Mouse (Mus musculus) embryonic stem cell, embryonic (primary cell): ENCODE results near the gene Arhgap28.

Experiments used
- CTCF ChIA-PET, 4 experiments: fragments of 300-600 bp in 2 of 4; fragments of 350-600 bp in 2 of 4; sonication (Branson Sonifier 250); formaldehyde crosslinking; loops; one replicate each; lab custom pipeline; 2022; ENCODE audit warnings: inconsistent platforms in 2 of 4; lab: Charles Lee
- POLR2A ChIA-PET, 4 experiments: fragments of 300-600 bp in 2 of 4; fragments of 350-600 bp in 2 of 4; sonication (Branson Sonifier 250); formaldehyde crosslinking; loops; one replicate each; lab custom pipeline; 2022; ENCODE audit warnings: antibody characterized with exemption in 4 of 4, inconsistent platforms in 1 of 4; lab: Charles Lee

The Arhgap28 gene

GRCm38 (mm10) chr17:68003741-68004560 lies at the start of gene Arhgap28:
Gene Arhgap28 (minus strand): TSS chr17:68004120.
- ChIA-PET POLR2A (interaction anchor here in 3 of 4 experiments (0.5 to 2.2 kb wide), 26 partner anchors 8 to 1423 kb away, joined by 3 to 11 read pairs (median 3); partner anchors contain the start of genes Lama1 (in 1 of the 3) and Zbtb14 (in 1 of the 3)), CTCF (interaction anchor here in 2 of 4 experiments (0.6 to 1.1 kb wide), 4 partner anchors 8 to 22 kb away, joined by 3 to 14 read pairs (median 4); no protein-coding TSS in a partner anchor)

DNA sequence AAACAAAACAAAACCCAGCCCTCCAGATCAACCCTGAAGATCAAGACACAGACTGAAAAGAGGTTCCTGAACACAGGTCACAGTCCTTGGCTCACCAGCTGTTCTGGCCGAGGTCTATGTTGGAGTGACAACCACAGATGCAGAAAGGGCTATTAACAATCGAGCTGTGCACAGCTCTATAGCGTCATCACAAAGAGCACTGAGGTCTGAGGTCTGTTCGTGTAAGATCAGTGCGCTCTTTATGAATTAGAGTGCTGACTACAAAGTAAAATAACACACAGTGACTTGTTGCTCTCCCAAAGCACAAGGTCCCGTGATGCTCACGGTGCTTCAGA lies 42.4 kb upstream of the Arhgap28 start:
- ChIA-PET POLR2A (no interaction called here), CTCF (no interaction called here)

GRCm38 (mm10) chr17:68045655-68046340 lies 41.9 kb upstream of the Arhgap28 start:
- ChIA-PET CTCF (no interaction called here), POLR2A (no interaction called here)

DNA sequence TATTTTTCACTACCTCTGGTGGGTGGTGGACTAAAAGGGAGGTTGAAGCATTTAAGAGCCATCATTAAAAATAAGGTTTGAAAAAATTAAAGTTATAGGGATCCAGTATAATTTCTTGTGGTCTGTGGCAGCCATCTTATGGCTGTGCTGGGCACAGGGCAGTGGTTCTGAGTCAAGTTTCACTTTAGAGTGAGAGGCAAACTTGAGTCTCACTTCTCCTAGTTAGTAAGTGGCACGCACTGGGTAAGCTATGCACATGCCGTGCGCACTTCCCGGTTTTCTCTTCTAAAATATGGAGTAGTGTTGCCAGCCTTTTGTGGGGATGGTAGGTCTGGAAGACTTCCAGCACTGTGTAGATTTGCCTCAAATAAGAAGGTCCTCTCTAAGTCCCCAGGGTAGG lies 38.5 kb upstream of the Arhgap28 start:
- POLR2A ChIA-PET, result no interaction called here
- CTCF ChIA-PET, result no interaction called here

GRCm38 (mm10) chr17:68037011-68037410 lies 33.1 kb upstream of the Arhgap28 start:
- POLR2A ChIA-PET, result no interaction called here
- CTCF ChIA-PET, result no interaction called here

GRCm38 (mm10) chr17:68029495-68029894 lies 25.6 kb upstream of the Arhgap28 start:
- ChIA-PET CTCF (interaction anchor here in 1 of 4 experiments (0.7 kb wide), 1 partner anchor 21 kb away, joined by 3 read pairs; no protein-coding TSS in a partner anchor), POLR2A (interaction anchor here in 1 of 4 experiments (1.0 kb wide), 1 partner anchor 10 kb away, joined by 3 read pairs; no protein-coding TSS in a partner anchor)

DNA sequence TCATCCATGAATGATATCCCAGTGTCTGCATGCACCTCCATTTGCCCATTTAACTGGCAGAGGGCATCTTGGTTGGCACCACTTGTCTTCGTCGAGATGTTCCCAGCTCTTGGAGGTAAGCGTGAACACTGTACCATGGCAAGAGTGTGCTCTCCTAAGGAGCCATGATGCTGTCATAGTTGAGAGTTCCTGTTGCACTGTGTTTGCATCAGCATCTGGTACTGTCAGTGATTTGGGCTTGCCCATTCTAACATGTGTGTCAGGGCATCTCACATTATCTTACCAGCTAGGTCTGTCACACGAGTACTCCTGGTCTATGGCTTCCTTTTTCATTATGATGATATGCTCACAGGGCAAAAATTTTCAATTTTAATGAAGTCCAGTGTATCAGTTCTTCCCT lies 24.6 kb upstream of the Arhgap28 start:
- POLR2A ChIA-PET, result no interaction called here
- CTCF ChIA-PET, result no interaction called here

- POLR2A ChIA-PET, result no interaction called here
- CTCF ChIA-PET, result no interaction called here
Observed at GRCm38 (mm10) chr17:68024327-68024726, 20.4 kb upstream of the Arhgap28 start.

- CTCF ChIA-PET, result no interaction called here
- POLR2A ChIA-PET, result interaction anchor here in 1 of 4 experiments (1.1 kb wide), 1 partner anchor 10 kb away, joined by 3 read pairs; no protein-coding TSS in a partner anchor
Observed at GRCm38 (mm10) chr17:68019466-68020065, 15.6 kb upstream of the Arhgap28 start.

GRCm38 (mm10) chr17:68017095-68017494 lies 13.2 kb upstream of the Arhgap28 start:
- POLR2A ChIA-PET, result interaction anchor here in 1 of 4 experiments (0.6 kb wide), 1 partner anchor 827 kb away, joined by 3 read pairs; no protein-coding TSS in a partner anchor
- CTCF ChIA-PET, result interaction anchor here in 1 of 4 experiments (0.6 kb wide), 1 partner anchor 57 kb away, joined by 3 read pairs; no protein-coding TSS in a partner anchor

DNA sequence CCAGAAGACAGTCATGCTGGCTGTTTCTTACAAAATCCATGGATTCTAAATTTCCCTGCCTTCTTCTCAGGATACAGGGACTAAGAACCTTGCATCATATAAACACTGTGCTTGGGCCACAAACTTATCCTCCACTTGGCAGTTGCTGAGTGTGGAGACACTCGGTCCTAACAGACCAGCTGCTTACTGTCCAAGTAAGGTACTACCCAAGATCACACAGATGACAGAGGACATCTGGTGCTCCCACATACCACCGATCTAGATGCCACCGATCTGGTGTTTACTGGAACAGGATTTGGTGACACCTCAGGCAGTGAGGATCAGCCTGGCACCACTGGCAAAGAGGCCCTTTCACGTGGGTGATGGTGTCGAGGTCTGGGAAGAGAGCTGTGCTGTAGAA lies 7.7 kb upstream of the Arhgap28 start:
- POLR2A ChIA-PET, result no interaction called here
- CTCF ChIA-PET, result no interaction called here

- POLR2A ChIA-PET, result no interaction called here
- CTCF ChIA-PET, result interaction anchor here in 1 of 4 experiments (0.8 kb wide), 1 partner anchor 31 kb away, joined by 3 read pairs; no protein-coding TSS in a partner anchor
Observed at GRCm38 (mm10) chr17:68010041-68010440, 6.1 kb upstream of the Arhgap28 start.

DNA sequence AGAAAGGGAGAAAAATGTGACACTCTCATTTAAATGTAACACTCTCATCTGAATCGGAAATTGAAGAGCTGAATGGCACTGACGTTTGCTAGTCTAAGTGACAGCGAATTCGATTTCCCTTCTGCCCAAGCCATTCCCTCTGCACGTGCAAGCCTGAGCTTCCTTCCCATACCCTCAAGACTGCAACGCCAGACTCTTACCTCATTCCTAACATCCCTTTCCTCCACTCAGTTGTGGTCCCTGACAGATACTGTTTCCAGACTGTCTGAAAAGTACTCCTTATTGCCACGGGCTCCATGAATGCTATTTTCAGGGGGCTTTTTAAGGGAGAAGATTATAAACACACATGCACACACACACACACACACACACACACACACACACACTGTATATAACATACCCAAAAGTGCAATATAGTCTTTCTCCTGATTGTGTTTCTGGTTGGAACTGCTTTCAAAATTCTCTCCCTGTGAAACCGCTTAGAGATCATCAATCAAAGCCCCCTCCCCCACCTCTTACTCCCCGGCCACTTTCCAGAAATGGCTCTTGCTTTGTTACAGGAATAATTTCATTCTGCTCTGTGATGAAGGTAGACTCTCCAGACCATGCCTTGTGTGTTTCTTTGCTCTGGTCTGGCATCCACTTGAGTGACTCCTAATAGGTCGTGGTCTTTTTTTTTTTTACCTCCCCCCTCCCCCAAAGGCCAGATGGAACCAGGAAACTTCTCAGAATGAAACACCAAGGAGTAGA lies 836 bp upstream of the Arhgap28 start:
- ChIA-PET CTCF (interaction anchor here in 1 of 4 experiments (1.1 kb wide), 1 partner anchor 9 kb away, joined by 4 read pairs; no protein-coding TSS in a partner anchor), POLR2A (interaction anchor here in 3 of 4 experiments (0.7 to 2.2 kb wide), 21 partner anchors 9 to 1378 kb away, joined by 3 to 11 read pairs (median 3); partner anchors contain the start of genes Lama1 (in 1 of the 3) and Zbtb14 (in 1 of the 3))

GRCm38 (mm10) chr17:68002608-68003595 lies 1.0 kb downstream of the Arhgap28 start:
- CTCF ChIA-PET, result interaction anchor here in 1 of 4 experiments (0.6 kb wide), 1 partner anchor 23 kb away, joined by 3 read pairs; no protein-coding TSS in a partner anchor

GRCm38 (mm10) chr17:67999801-68000200 lies 4.1 kb downstream of the Arhgap28 start:
- ChIA-PET CTCF (no interaction called here), POLR2A (interaction anchor here in 1 of 4 experiments (0.6 to 0.8 kb wide), 2 partner anchors 16 to 128 kb away, joined by 3 read pairs; no protein-coding TSS in a partner anchor)

More at GRCm38 (mm10) chr17:68002608-68003595, 1.0 kb downstream of the Arhgap28 start:
- POLR2A ChIA-PET, result interaction anchor here in 3 of 4 experiments (0.6 to 2.2 kb wide), 6 partner anchors 8 to 1380 kb away, joined by 3 to 7 read pairs (median 3); partner anchors contain the start of gene Zbtb14 (in 1 of the 3)

DNA sequence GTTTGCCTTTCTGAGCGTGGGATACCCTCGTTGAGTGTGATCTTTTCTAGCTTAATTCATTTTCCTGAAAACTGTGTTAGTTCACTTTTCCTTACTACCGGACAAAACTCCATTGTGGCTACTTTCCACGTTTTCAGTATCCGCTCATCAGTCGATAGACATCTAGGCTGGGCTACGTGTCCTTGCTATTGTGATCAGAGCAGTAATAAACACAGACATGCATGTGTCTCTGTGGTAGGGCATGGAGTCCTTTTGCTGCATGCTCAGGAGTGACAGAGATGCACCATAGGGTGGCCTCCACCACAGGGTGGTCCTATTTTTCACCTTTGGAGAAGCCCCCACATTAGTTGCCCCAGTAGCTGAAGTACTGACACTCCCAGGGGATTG lies 7.2 kb downstream of the Arhgap28 start:
- POLR2A ChIA-PET, result interaction anchor here in 3 of 4 experiments (0.6 to 1.4 kb wide), 7 partner anchors 7 to 949 kb away, joined by 3 to 10 read pairs (median 3); partner anchors contain the start of gene Arhgap28 (in 2 of the 3)
- CTCF ChIA-PET, result interaction anchor here in 1 of 4 experiments (0.8 kb wide), 1 partner anchor 7 kb away, joined by 4 read pairs; the partner anchor contains the start of gene Arhgap28
